Mouse (Mus musculus): Measurements from ENCODE around the gene Nedd4. TPM values are rescaled to one million over a fixed set of nuclear protein-coding genes. Genes with fewer than 3 reads are reported as not detected.

Nedd4 gene
- polyA plus RNA-seq, 1 experiment from 2014 or later: 447 TPM

- Histone ChIP-seq H3K27ac (replicated peaks) (no peak overlapping the region), H3K4me1 (peaks cover 6% of the 10 kb centered on the region), H3K27me3 (no peaks in the 10 kb centered on the region), H3K4me2 (replicated peaks) (no peak overlapping the region), H3K9ac (replicated peaks) (no peak overlapping the region), H3K4me3 (no peak overlapping the region), H3K9me3 (no peaks in the 10 kb centered on the region), H3K36me3 (peaks cover 19% of the 10 kb centered on the region)
- no peak for ATAC-seq (replicated peaks)
- WGBS: 68% methylated on average over 9 of the region's 9 CpGs
Observed at GRCm38 (mm10) chr9:72752656-72753055, 90.5 kb downstream of the Nedd4 start.

- H3K27ac ChIP-seq (replicated peaks): no peak overlapping the region
- peaks cover 9% of the 10 kb centered on the region for H3K4me1 ChIP-seq
- whole genome bisulfite sequencing: 5% methylated on average over 7 of the region's 7 CpGs
- H3K4me3 ChIP-seq: no peak overlapping the region
- ATAC-seq (replicated peaks): 0 out of 2 replicates have a peak, but pooled peaks have one; percentile 24
- no peak overlapping the region for H3K9ac ChIP-seq (replicated peaks)
- H3K27me3 ChIP-seq: no peaks in the 10 kb centered on the region
- H3K36me3 ChIP-seq: peaks cover 10% of the 10 kb centered on the region
- no peak overlapping the region for H3K4me2 ChIP-seq (replicated peaks)
- H3K9me3 ChIP-seq: no peaks in the 10 kb centered on the region
Observed at GRCm38 (mm10) chr9:72753741-72754140, 91.6 kb downstream of the Nedd4 start.

DNA sequence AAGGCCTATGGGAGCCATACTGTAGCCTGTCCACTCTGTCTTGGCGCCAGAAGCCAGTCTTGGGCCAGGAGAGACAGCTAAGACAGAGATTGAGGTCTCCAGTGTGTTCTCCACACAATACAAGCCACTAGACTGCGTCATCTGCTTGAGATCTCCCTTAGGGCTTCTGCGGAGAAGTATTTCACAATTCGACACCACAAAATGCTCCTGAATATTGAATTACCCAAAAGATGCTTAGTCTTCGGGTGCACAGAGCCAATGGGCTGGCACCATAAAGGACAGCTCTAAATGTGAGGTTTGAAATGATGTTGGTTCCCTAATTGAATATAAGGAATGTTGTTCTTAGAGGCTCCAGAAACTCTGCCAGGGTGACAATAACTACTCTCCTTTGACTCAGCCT, 95.0 kb downstream of the Nedd4 start:
- Histone ChIP-seq H3K9me3 (no peaks in the 10 kb centered on the region), H3K4me1 (peaks cover 10% of the 10 kb centered on the region), H3K27me3 (no peaks in the 10 kb centered on the region), H3K9ac (replicated peaks) (no peak overlapping the region), H3K36me3 (no peaks in the 10 kb centered on the region), H3K4me2 (replicated peaks) (no peak overlapping the region), H3K4me3 (no peak overlapping the region), H3K27ac (replicated peaks) (no peak overlapping the region)
- WGBS: 79% methylated on average over 5 of the region's 5 CpGs
- no peak for ATAC-seq (replicated peaks)

DNA sequence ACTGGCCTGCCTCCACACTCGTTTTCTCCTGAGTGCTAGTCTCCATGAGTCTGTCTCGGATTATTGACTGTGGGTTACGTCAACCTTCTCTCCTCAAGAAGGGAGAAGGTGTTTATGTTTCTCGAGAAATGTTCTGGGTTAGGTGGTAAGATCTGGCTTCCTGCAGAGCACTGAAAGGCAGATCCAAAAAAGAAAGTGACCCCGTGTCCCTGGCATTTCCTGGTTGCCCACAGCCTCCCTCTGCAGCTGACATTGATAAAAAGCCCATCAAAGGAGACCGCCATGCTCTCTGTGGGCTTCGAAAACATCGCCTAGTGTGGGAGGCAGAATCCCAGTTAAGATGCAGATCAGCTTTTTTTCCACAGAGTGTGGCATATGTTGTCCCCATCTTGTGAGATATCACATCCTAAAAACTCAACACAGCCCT, 96.6 kb downstream of the Nedd4 start:
- Histone ChIP-seq H3K4me1 (peaks cover 15% of the 10 kb centered on the region), H3K36me3 (no peaks in the 10 kb centered on the region), H3K27ac (replicated peaks) (no peak overlapping the region), H3K9me3 (no peaks in the 10 kb centered on the region), H3K4me3 (no peak overlapping the region), H3K9ac (replicated peaks) (no peak overlapping the region), H3K27me3 (no peaks in the 10 kb centered on the region), H3K4me2 (replicated peaks) (no peak overlapping the region)
- ATAC-seq (replicated peaks): no peak
- 78% methylated on average over 8 of the region's 8 CpGs for WGBS

DNA sequence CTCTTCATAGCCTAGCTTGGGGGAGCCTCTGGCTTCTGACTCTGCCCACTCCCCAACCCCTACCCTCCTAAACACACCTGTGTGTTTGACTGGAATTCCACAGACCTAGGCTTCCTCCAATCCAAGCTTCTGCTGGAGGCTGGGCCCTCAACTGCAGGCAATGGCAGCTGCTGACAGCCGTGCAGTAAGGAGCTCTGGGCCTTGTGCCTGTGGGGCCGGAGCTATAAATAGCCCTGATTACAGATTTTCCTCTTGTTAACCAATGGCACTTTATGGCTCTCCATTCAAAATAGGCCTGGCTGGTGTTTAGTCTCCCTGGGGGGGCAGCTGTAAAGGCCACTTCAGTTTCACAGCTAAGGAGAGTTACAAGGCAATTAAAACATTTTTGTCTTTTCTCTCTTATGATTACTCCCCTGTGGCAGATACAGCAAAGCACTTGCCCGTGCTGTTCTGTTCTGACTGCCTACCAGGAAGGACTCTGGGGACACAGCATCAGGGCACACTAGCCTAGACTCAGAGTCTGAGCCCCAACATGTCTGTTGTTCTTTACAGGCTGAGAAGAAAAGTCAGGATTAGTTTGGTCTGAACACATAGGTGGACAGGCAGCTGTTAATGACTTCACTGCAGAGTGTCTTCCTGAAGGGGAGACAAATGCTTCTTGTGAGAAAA, 101.0 kb downstream of the Nedd4 start:
- H3K9me3 ChIP-seq: no peaks in the 10 kb centered on the region
- H3K9ac ChIP-seq (replicated peaks): no peak overlapping the region
- no peak overlapping the region for H3K4me2 ChIP-seq (replicated peaks)
- no peak overlapping the region for H3K4me3 ChIP-seq
- ATAC-seq (replicated peaks): peak; percentile 50
- H3K27ac ChIP-seq (replicated peaks): peak overlapping the region; percentile 46
- WGBS: 10% methylated on average over 3 of the region's 3 CpGs
- H3K4me1 ChIP-seq: peaks cover 14% of the 10 kb centered on the region
- H3K36me3 ChIP-seq: no peaks in the 10 kb centered on the region
- no peaks in the 10 kb centered on the region for H3K27me3 ChIP-seq

GRCm38 (mm10) chr9:72766789-72767349, 104.7 kb downstream of the Nedd4 start:
- no peaks in the 10 kb centered on the region for H3K36me3 ChIP-seq
- H3K4me1 ChIP-seq: peaks cover 11% of the 10 kb centered on the region
- ATAC-seq (replicated peaks): peak; percentile 81
- 1% methylated on average over 17 of the region's 17 CpGs for WGBS
- H3K4me2 ChIP-seq (replicated peaks): peak overlapping the region; percentile 78
- H3K4me3 ChIP-seq: peak overlapping the region; percentile 44
- no peaks in the 10 kb centered on the region for H3K9me3 ChIP-seq
- no peaks in the 10 kb centered on the region for H3K27me3 ChIP-seq
- H3K27ac ChIP-seq (replicated peaks): peak overlapping the region; percentile 62; the same call in 1 of the 2 replicates
- peak overlapping the region; percentile 60 for H3K9ac ChIP-seq (replicated peaks)

GRCm38 (mm10) chr9:72775022-72775421, 112.9 kb downstream of the Nedd4 start:
- no peak overlapping the region for H3K27ac ChIP-seq (replicated peaks)
- no peak overlapping the region for H3K4me2 ChIP-seq (replicated peaks)
- H3K4me1 ChIP-seq: no peaks in the 10 kb centered on the region
- H3K9me3 ChIP-seq: no peaks in the 10 kb centered on the region
- H3K4me3 ChIP-seq: no peak overlapping the region
- H3K36me3 ChIP-seq: no peaks in the 10 kb centered on the region
- H3K27me3 ChIP-seq: no peaks in the 10 kb centered on the region
- ATAC-seq (replicated peaks): no peak
- WGBS: 90% methylated on average over 4 of the region's 4 CpGs
- H3K9ac ChIP-seq (replicated peaks): no peak overlapping the region

DNA sequence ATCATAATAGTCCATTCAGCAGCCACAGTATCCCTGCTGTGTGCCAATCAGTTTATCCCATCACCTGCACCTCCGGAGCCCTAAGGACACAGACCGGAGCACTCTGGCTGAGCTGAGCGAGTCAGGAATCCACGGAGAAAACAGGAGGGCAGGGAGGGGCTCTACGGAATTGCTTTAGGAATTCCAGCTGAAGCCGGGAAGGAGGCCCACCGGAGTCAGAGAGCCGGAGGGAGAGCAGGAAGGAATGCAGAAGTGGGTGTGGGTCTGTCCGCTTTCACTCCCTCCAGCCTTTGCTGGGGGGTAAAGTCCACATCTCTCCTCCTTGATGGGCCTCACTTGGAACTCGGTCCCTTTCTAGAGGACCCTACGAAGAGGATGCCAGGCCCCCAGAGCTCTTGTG, 116.9 kb downstream of the Nedd4 start:
- Histone ChIP-seq H3K27me3 (no peaks in the 10 kb centered on the region), H3K27ac (replicated peaks) (no peak overlapping the region), H3K4me2 (replicated peaks) (no peak overlapping the region), H3K9ac (replicated peaks) (no peak overlapping the region), H3K36me3 (no peaks in the 10 kb centered on the region), H3K9me3 (no peaks in the 10 kb centered on the region), H3K4me3 (no peak overlapping the region), H3K4me1 (no peaks in the 10 kb centered on the region)
- ATAC-seq (replicated peaks): no peak
- 62% methylated on average over 11 of the region's 11 CpGs for WGBS

- Histone ChIP-seq H3K27ac (replicated peaks) (no peak overlapping the region), H3K4me3 (no peak overlapping the region), H3K9ac (replicated peaks) (no peak overlapping the region), H3K9me3 (no peaks in the 10 kb centered on the region), H3K4me1 (no peaks in the 10 kb centered on the region), H3K4me2 (replicated peaks) (no peak overlapping the region), H3K27me3 (no peaks in the 10 kb centered on the region), H3K36me3 (no peaks in the 10 kb centered on the region)
- no peak for ATAC-seq (replicated peaks)
- 9% methylated on average over 4 of the region's 4 CpGs for WGBS
Observed at GRCm38 (mm10) chr9:72779733-72780132, 117.6 kb downstream of the Nedd4 start.

DNA sequence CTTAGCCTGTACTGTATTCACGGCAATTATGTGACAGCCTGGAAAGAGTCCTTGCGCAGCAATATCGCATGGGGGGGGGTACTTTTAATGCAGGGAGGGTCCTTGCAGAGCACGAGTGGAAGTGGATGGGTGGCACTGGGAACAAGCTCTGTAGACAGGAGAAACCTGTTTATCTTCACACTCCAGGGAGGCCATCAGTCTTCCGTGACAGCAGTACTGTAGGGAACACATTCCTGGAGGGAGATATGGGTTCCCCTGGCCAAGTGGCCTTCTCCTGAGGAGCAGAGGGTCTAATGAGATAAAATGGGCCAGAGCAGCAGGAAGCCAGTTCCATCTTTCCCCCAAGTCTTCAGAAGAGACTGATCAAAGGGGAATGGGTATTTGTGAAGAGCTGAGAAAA, 118.5 kb downstream of the Nedd4 start:
- no peak overlapping the region for H3K27ac ChIP-seq (replicated peaks)
- H3K9ac ChIP-seq (replicated peaks): no peak overlapping the region
- no peaks in the 10 kb centered on the region for H3K27me3 ChIP-seq
- no peak overlapping the region for H3K4me3 ChIP-seq
- no peak overlapping the region for H3K4me2 ChIP-seq (replicated peaks)
- no peaks in the 10 kb centered on the region for H3K4me1 ChIP-seq
- 62% methylated on average over 5 of the region's 5 CpGs for WGBS
- ATAC-seq (replicated peaks): no peak
- H3K36me3 ChIP-seq: no peaks in the 10 kb centered on the region
- no peaks in the 10 kb centered on the region for H3K9me3 ChIP-seq

GRCm38 (mm10) chr9:72781466-72781865, 119.3 kb downstream of the Nedd4 start:
- no peaks in the 10 kb centered on the region for H3K9me3 ChIP-seq
- H3K4me1 ChIP-seq: no peaks in the 10 kb centered on the region
- ATAC-seq (replicated peaks): no peak
- no peak overlapping the region for H3K4me2 ChIP-seq (replicated peaks)
- no peak overlapping the region for H3K9ac ChIP-seq (replicated peaks)
- H3K27ac ChIP-seq (replicated peaks): no peak overlapping the region
- no peak overlapping the region for H3K4me3 ChIP-seq
- 63% methylated on average over 4 of the region's 4 CpGs for WGBS
- H3K36me3 ChIP-seq: no peaks in the 10 kb centered on the region
- H3K27me3 ChIP-seq: no peaks in the 10 kb centered on the region

GRCm38 (mm10) chr9:72782121-72782520, 120.0 kb downstream of the Nedd4 start:
- Histone ChIP-seq H3K4me1 (no peaks in the 10 kb centered on the region), H3K9ac (replicated peaks) (no peak overlapping the region), H3K27me3 (no peaks in the 10 kb centered on the region), H3K4me3 (no peak overlapping the region), H3K27ac (replicated peaks) (no peak overlapping the region), H3K36me3 (no peaks in the 10 kb centered on the region), H3K9me3 (no peaks in the 10 kb centered on the region), H3K4me2 (replicated peaks) (no peak overlapping the region)
- 66% methylated on average over 8 of the region's 8 CpGs for WGBS
- no peak for ATAC-seq (replicated peaks)

DNA sequence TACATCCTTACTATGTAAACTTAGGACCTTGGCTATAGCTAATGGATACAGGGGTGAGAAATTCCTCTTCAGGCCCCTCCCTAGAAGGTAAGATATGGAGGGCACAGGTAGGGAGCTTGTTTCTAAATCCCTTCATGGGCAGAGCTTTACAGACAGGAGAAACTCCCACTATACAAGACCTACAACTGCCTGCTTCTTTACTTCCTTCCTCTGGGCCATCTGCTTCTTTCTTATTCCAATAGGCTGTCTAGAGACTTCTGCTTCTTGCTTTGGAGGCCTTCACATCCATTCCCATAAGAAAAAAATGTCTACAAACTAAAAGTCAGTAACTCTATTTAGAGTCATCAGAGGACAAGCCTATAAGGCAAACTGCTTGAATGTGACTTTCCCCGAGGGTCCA, 125.6 kb downstream of the Nedd4 start:
- H3K4me1 ChIP-seq: no peaks in the 10 kb centered on the region
- no peak overlapping the region for H3K4me2 ChIP-seq (replicated peaks)
- no peaks in the 10 kb centered on the region for H3K9me3 ChIP-seq
- no peak for ATAC-seq (replicated peaks)
- H3K27ac ChIP-seq (replicated peaks): no peak overlapping the region
- 0 out of 2 replicates have a peak, but pooled peaks cover 3% of the 10 kb centered on the region for H3K27me3 ChIP-seq
- WGBS: 90% methylated on average over 1 of the region's 1 CpGs
- H3K4me3 ChIP-seq: no peak overlapping the region
- H3K36me3 ChIP-seq: no peaks in the 10 kb centered on the region
- H3K9ac ChIP-seq (replicated peaks): no peak overlapping the region

Measured in forebrain, embryonic 15.5 days (tissue).